7 mouse cellular contexts compared by ENCODE assay signal in the genomic region with DNA sequence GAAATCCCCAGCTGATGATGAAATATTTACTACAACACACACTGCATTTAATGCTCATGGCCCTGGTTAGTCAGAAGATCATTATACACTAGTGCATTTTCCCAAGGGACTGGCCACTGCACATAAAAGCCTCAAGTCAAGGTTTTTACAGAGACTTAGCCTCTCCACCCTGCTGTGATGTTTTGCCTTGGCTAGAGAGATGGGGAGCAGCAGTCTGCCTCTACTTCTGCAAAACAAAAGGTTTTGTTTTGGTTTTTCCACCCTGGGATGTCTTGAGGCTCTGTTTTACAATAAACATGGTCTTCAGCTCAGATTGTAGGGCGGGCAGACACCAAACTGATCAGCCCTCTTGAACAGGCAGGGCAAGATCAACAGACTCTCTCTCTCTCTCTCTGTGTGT.
A peak's percentile ranks its signal among the peaks of the same experiment; 100 is the strongest.
DNase-seq lines count a peak whose midpoint lies in the region; ATAC-seq and TF ChIP-seq lines count a peak whose summit lies in the region.
"Not testable (repeated sequence)": the region's sequence is repeated elsewhere in the genome, so short reads cannot be mapped to it uniquely, and the experiment has no call there.

No protein-coding gene starts in this region.

- not testable (repeated sequence) for H3K4me1 ChIP-seq in kidney, embryonic 16.5 days (ENCODE audit: insufficient read depth, low read length); liver, postnatal 0 days (ENCODE audit: insufficient read depth)

- H3K36me3 ChIP-seq in kidney, embryonic 16.5 days (ENCODE audit: insufficient read depth, low read length); liver, postnatal 0 days (replicated peaks; ENCODE audit: insufficient read depth, low read length): not testable (repeated sequence)

- H3K9me3 ChIP-seq in kidney, embryonic 16.5 days (ENCODE audit: low read length); liver, postnatal 0 days (ENCODE audit: low read length): not testable (repeated sequence)

- H3K4me3 ChIP-seq in kidney, embryonic 16.5 days (ENCODE audit: low read length); liver, postnatal 0 days (ENCODE audit: low read depth, low read length): not testable (repeated sequence)

- not testable (repeated sequence) for H3K4me2 ChIP-seq in kidney, embryonic 16.5 days (replicated peaks; ENCODE audit: low read depth, low read length); liver, postnatal 0 days (ENCODE audit: low read depth, low read length)

- not testable (repeated sequence) for H3K27ac ChIP-seq in kidney, embryonic 16.5 days (ENCODE audit: low read length); liver, postnatal 0 days (ENCODE audit: low read depth)

- H3K27me3 ChIP-seq in kidney, embryonic 16.5 days (ENCODE audit: insufficient read depth, low read length); liver, postnatal 0 days (ENCODE audit: insufficient read depth, low read length): not testable (repeated sequence)

- H3K9ac ChIP-seq in kidney, embryonic 16.5 days (replicated peaks; ENCODE audit: low read length); liver, postnatal 0 days (replicated peaks): not testable (repeated sequence)

- peak; percentile 98 for DNase-seq in R1 (ENCODE audit: low read depth, low spot score)
- DNase-seq in heart, postnatal 14 days: peak; percentile 2 to 3
- peak; percentile 13 for DNase-seq in liver, postnatal 0 days
- DNase-seq in natural killer cell, adult 2 months (ENCODE audit: low spot score in 2 of 2): peak; percentile 1 to 5
- peak; percentile 48 for DNase-seq in testis, postnatal 10 days (ENCODE audit: low spot score)

- 0 out of 2 replicates have a peak, but pooled peaks have one; percentile 29 for ATAC-seq in common myeloid progenitor, adult 5-6 weeks (replicated peaks; ENCODE audit: low read depth, poor library complexity, severe bottlenecking)
- 0 out of 2 replicates have a peak, but pooled peaks have one; percentile 46 for ATAC-seq in kidney, embryonic 16.5 days (ENCODE audit: low FRiP score, low TSS enrichment)
- not testable (repeated sequence) for ATAC-seq in liver, postnatal 0 days

- WGBS in kidney, embryonic 16.5 days: 15% methylated on average over 1 of the region's 1 CpGs
- 24% methylated on average over 1 of the region's 1 CpGs for WGBS in liver, postnatal 0 days (ENCODE audit: insufficient replicate concordance)

- intact Hi-C loops in heart, postnatal 14 days (cut with DNase I): not testable (repeated sequence)

- not testable (repeated sequence) for TF ChIP-seq CTCF in liver, postnatal 0 days (IDR thresholded peaks at IDR 0.05; ENCODE audit: low read depth)

- TF ChIP-seq EP300 in liver, postnatal 0 days (IDR thresholded peaks at IDR 0.05; ENCODE audit: low read depth): not testable (repeated sequence)

Comparison
In these comparisons a context has a peak if more than half of its experiments do, and no peak if none do; other contexts are left out.
1. DNase-seq: peak in every context shown above with its lines; median percentile 98 in R1; 48 in testis, postnatal 10 days; 13 in liver, postnatal 0 days; 3 in natural killer cell, adult 2 months; 2 in heart, postnatal 14 days.